Mouse (Mus musculus) 3T3-L1 (cell line): ENCODE measurements around the gene Fam76b.

Experiments used
- DNase-seq: peaks from one replicate; pipeline ENCODE4 v3.0.0-alpha.2; 2015; ENCODE audit warnings: low read depth, low spot score

The Fam76b gene

GRCm38 (mm10) chr9:13867646-13868045 lies 40.1 kb downstream of the Fam76b start:
- no peak for DNase-seq

- no peak for DNase-seq
These were observed 44.1 kb downstream of the Fam76b start for GRCm38 (mm10) chr9:13871631-13872030.

GRCm38 (mm10) chr9:13874359-13874758 lies 46.8 kb downstream of the Fam76b start:
- DNase-seq: peak; percentile 67

- DNase-seq: peak; percentile 86
These were observed 47.8 kb downstream of the Fam76b start for GRCm38 (mm10) chr9:13875340-13875739.

GRCm38 (mm10) chr9:13880761-13881160 lies 53.2 kb downstream of the Fam76b start:
- no peak for DNase-seq

GRCm38 (mm10) chr9:13882478-13882877 lies 55.0 kb downstream of the Fam76b start:
- no peak for DNase-seq

- DNase-seq: no peak
These were observed 61.5 kb downstream of the Fam76b start for GRCm38 (mm10) chr9:13888981-13889380.

- DNase-seq: peak; percentile 82
These were observed 62.1 kb downstream of the Fam76b start for GRCm38 (mm10) chr9:13889657-13890056.

- no peak for DNase-seq
These were observed 62.7 kb downstream of the Fam76b start for GRCm38 (mm10) chr9:13890171-13890570.

- peak; percentile 15 for DNase-seq
These were observed 64.4 kb downstream of the Fam76b start for GRCm38 (mm10) chr9:13891888-13892287.

- DNase-seq: no peak
These were observed 65.5 kb downstream of the Fam76b start for GRCm38 (mm10) chr9:13893044-13893443.

- peak; percentile 82 for DNase-seq
These were observed 67.0 kb downstream of the Fam76b start for GRCm38 (mm10) chr9:13894491-13894890.

- no peak for DNase-seq
These were observed 67.4 kb downstream of the Fam76b start for GRCm38 (mm10) chr9:13894936-13895335.

- peak; percentile 14 for DNase-seq
These were observed 68.5 kb downstream of the Fam76b start for GRCm38 (mm10) chr9:13896055-13896454.

- no peak for DNase-seq
These were observed 71.2 kb downstream of the Fam76b start for GRCm38 (mm10) chr9:13898510-13899305.

GRCm38 (mm10) chr9:13902030-13902429 lies 74.5 kb downstream of the Fam76b start:
- no peak for DNase-seq

- DNase-seq: peak; percentile 56
These were observed 76.7 kb downstream of the Fam76b start for GRCm38 (mm10) chr9:13904091-13904779.
